Mouse (Mus musculus) left cerebral cortex, postnatal 4 days (tissue): ENCODE measurements around the gene Tbc1d10b. TPM values are rescaled to one million over a fixed set of nuclear protein-coding genes. Genes with fewer than 3 reads are reported as not detected.
A peak's percentile ranks its signal among the peaks of the same experiment; 100 is the strongest.
"Not testable (repeated sequence)": the region's sequence is repeated elsewhere in the genome, so short reads cannot be mapped to it uniquely, and the experiment has no call there.

Source experiments
- DNase-seq: peaks from one replicate; pipeline ENCODE4 v3.0.0-alpha.2; 2022
- intact Hi-C: fragments of 180-260 bp; cut with DNase I; formaldehyde crosslinking; loops from one replicate; pipeline ENCODE4 v1.15.1; 2025
- total RNA-seq, 2 experiments: library from RNA; stranded (reverse); gene quantifications; 2 replicates each; pipeline ENCODE4 v1.2.3; 2021

Gene Tbc1d10b
- total RNA-seq: 10 to 100 TPM; 73.8 to 78.8 TPM

GRCm38 (mm10) chr7:127208295-127208552, at the start of gene Tbc1d10b:
TSS of gene Tbc1d10b (minus strand) at chr7:127208468.
- no peak for DNase-seq
- intact Hi-C loops: no loop called here

- intact Hi-C loops: no loop called here
- no peak for DNase-seq
Measured at GRCm38 (mm10) chr7:127256518-127256917, 48.2 kb upstream of the Tbc1d10b start.

- intact Hi-C loops: no loop called here
- DNase-seq: no peak
Measured at GRCm38 (mm10) chr7:127255965-127256364, 47.7 kb upstream of the Tbc1d10b start.

- no peak for DNase-seq
- intact Hi-C loops: no loop called here
Measured at GRCm38 (mm10) chr7:127255008-127255407, 46.7 kb upstream of the Tbc1d10b start.

- peak; percentile 98 for DNase-seq
- intact Hi-C loops: no loop called here
Measured at GRCm38 (mm10) chr7:127253821-127254769, 45.8 kb upstream of the Tbc1d10b start.

GRCm38 (mm10) chr7:127253341-127253740, 45.1 kb upstream of the Tbc1d10b start:
- intact Hi-C loops: no loop called here
- no peak for DNase-seq

GRCm38 (mm10) chr7:127252414-127252813, 44.1 kb upstream of the Tbc1d10b start:
- no peak for DNase-seq
- intact Hi-C loops: no loop called here

GRCm38 (mm10) chr7:127250511-127250910, 42.2 kb upstream of the Tbc1d10b start:
- intact Hi-C loops, DNase-seq: not testable (repeated sequence)

GRCm38 (mm10) chr7:127244658-127245510, 36.6 kb upstream of the Tbc1d10b start:
- intact Hi-C loops: no loop called here

GRCm38 (mm10) chr7:127243870-127244657, 35.8 kb upstream of the Tbc1d10b start, which contains the start of gene Zfp771:
TSS of gene Zfp771 (plus strand) at chr7:127244274.
- intact Hi-C loops: no loop called here
- DNase-seq: peak; percentile 98

More at GRCm38 (mm10) chr7:127244658-127245510, 36.6 kb upstream of the Tbc1d10b start:
- DNase-seq: peak; percentile 49

- intact Hi-C loops: no loop called here
- DNase-seq: no peak
Measured at GRCm38 (mm10) chr7:127243361-127243867, 35.1 kb upstream of the Tbc1d10b start.

GRCm38 (mm10) chr7:127234777-127235176, 26.5 kb upstream of the Tbc1d10b start:
- intact Hi-C loops: no loop called here
- DNase-seq: no peak

- DNase-seq: no peak
- intact Hi-C loops: no loop called here
Measured at GRCm38 (mm10) chr7:127233765-127234164, 25.5 kb upstream of the Tbc1d10b start.

- intact Hi-C loops: no loop called here
- peak; percentile 42 for DNase-seq
Measured at GRCm38 (mm10) chr7:127233368-127233749, 25.1 kb upstream of the Tbc1d10b start.

GRCm38 (mm10) chr7:127232622-127233367, 24.5 kb upstream of the Tbc1d10b start, which contains the start of the genes Zfp553 and Sept1:
TSS of gene Zfp553 (plus strand) at chr7:127233061.
TSS of gene Sept1 (minus strand) at chr7:127233130.
- peak; percentile 93 for DNase-seq
- intact Hi-C loops: no loop called here

- no peak for DNase-seq
- intact Hi-C loops: no loop called here
Measured at GRCm38 (mm10) chr7:127231826-127232621, 23.8 kb upstream of the Tbc1d10b start.

- intact Hi-C loops: no loop called here
- DNase-seq: no peak
Measured at GRCm38 (mm10) chr7:127231376-127231775, 23.1 kb upstream of the Tbc1d10b start.

- intact Hi-C loops: no loop called here
- peak; percentile 85 for DNase-seq
Measured at GRCm38 (mm10) chr7:127228615-127229303, 20.5 kb upstream of the Tbc1d10b start.
